Mouse (Mus musculus): ENCODE measurements at regions not wholly inside any gene's neighbourhood (a gene's known extent, or its start where the extent isn't known, plus 50 kb on each side); places are given as distances from the start of the nearest gene placed in this dataset.

GRCm38 (mm10) chrX:144075241-144075640 is 78.3 kb upstream of the A730046J19Rik start:
- Histone ChIP-seq H3K4me2 (ENCODE audit: low read depth, low read length, poor library complexity, severe bottlenecking) (no peak overlapping the region), H3K9me3 (ENCODE audit: low read length) (no peaks in the 10 kb centered on the region), H3K4me1 (ENCODE audit: insufficient read depth, low read length) (no peaks in the 10 kb centered on the region), H3K4me3 (ENCODE audit: low read depth, low read length) (no peak overlapping the region), H3K36me3 (ENCODE audit: insufficient read depth, low read length) (no peaks in the 10 kb centered on the region), H3K27me3 (ENCODE audit: insufficient read depth, low read length) (no peaks in the 10 kb centered on the region), H3K9ac (replicated peaks; ENCODE audit: low read length, poor library complexity, severe bottlenecking) (no peak overlapping the region), H3K27ac (ENCODE audit: low read depth, low read length) (no peak overlapping the region)
- 59% methylated on average over 4 of the region's 4 CpGs for WGBS
- no peak for DNase-seq (ENCODE audit: low spot score)
- TF ChIP-seq CTCF (IDR thresholded peaks at IDR 0.05) = no peak
- no peak for ATAC-seq (ENCODE audit: low FRiP score)

GRCm38 (mm10) chrX:144081146-144081545 is 72.3 kb upstream of the A730046J19Rik start:
- 10% methylated on average over 1 of the region's 1 CpGs for WGBS
- H3K4me2 ChIP-seq (ENCODE audit: low read depth, low read length, poor library complexity, severe bottlenecking) = no peak overlapping the region
- no peaks in the 10 kb centered on the region for H3K27me3 ChIP-seq (ENCODE audit: insufficient read depth, low read length)
- ATAC-seq (ENCODE audit: low FRiP score) (no peak), DNase-seq (ENCODE audit: low spot score) (peak; percentile 33)
- H3K4me3 ChIP-seq (ENCODE audit: low read depth, low read length) = no peak overlapping the region
- H3K9ac ChIP-seq (replicated peaks; ENCODE audit: low read length, poor library complexity, severe bottlenecking) = no peak overlapping the region
- no peaks in the 10 kb centered on the region for H3K9me3 ChIP-seq (ENCODE audit: low read length)
- H3K4me1 ChIP-seq (ENCODE audit: insufficient read depth, low read length) = no peaks in the 10 kb centered on the region
- no peaks in the 10 kb centered on the region for H3K36me3 ChIP-seq (ENCODE audit: insufficient read depth, low read length)
- no peak overlapping the region for H3K27ac ChIP-seq (ENCODE audit: low read depth, low read length)
- peak; percentile 49 for TF ChIP-seq CTCF (IDR thresholded peaks at IDR 0.05)

- 45% methylated on average over 3 of the region's 3 CpGs for WGBS
- no peak for ATAC-seq (ENCODE audit: low FRiP score)
- no peaks in the 10 kb centered on the region for H3K36me3 ChIP-seq (ENCODE audit: insufficient read depth, low read length)
Measured at GRCm38 (mm10) chrX:144098200-144098599, 55.3 kb upstream of the A730046J19Rik start.

More at GRCm38 (mm10) chrX:144098200-144098599, 55.3 kb upstream of the A730046J19Rik start:
- Histone ChIP-seq H3K4me2 (ENCODE audit: low read depth, low read length, poor library complexity, severe bottlenecking) (no peak overlapping the region), H3K27me3 (ENCODE audit: insufficient read depth, low read length) (no peaks in the 10 kb centered on the region), H3K27ac (ENCODE audit: low read depth, low read length) (no peak overlapping the region), H3K4me3 (ENCODE audit: low read depth, low read length) (no peak overlapping the region), H3K4me1 (ENCODE audit: insufficient read depth, low read length) (no peaks in the 10 kb centered on the region), H3K9ac (replicated peaks; ENCODE audit: low read length, poor library complexity, severe bottlenecking) (no peak overlapping the region), H3K9me3 (ENCODE audit: low read length) (no peaks in the 10 kb centered on the region)
- TF ChIP-seq CTCF (IDR thresholded peaks at IDR 0.05) = no peak
- no peak for DNase-seq (ENCODE audit: low spot score)
